Mouse (Mus musculus) stomach, embryonic 15.5 days (tissue): Measurements from ENCODE around the gene Tmem117. TPM values are rescaled to one million over a fixed set of nuclear protein-coding genes. Genes with fewer than 3 reads are reported as not detected.

Source experiments
- ATAC-seq: fragments of 200-750 bp; cut with Nextera tagmentation; 2 replicates; pipeline ENCODE4 v1.8.0; 2017; ENCODE audit warnings: low read depth, moderate number of reproducible peaks, moderate TSS enrichment; ENCODE audit not compliant: insufficient read depth, low FRiP score
- H3K27ac ChIP-seq: fragments of 300-500 bp; sonication (generic); 2 replicates; pipeline ENCODE4 v1.5.1; 2015; ENCODE audit warnings: mild to moderate bottlenecking, inconsistent platforms
- H3K27me3 ChIP-seq: fragments of 300-500 bp; sonication (generic); replicated peaks from 2 replicates; pipeline ENCODE4 v1.6.1; 2015; ENCODE audit warnings: inconsistent platforms
- H3K36me3 ChIP-seq: fragments of 300-500 bp; sonication (generic); 2 replicates; pipeline ENCODE4 v1.6.1; 2015; ENCODE audit warnings: inconsistent platforms
- H3K4me1 ChIP-seq: fragments of 300-500 bp; sonication (generic); 2 replicates; pipeline ENCODE4 v1.6.1; 2015; ENCODE audit warnings: inconsistent platforms
- H3K4me2 ChIP-seq: fragments of 300-500 bp; sonication (generic); 2 replicates; pipeline ENCODE4 v1.6.1; 2015; ENCODE audit warnings: mild to moderate bottlenecking, inconsistent platforms
- H3K4me3 ChIP-seq: fragments of 300-500 bp; sonication (generic); replicated peaks from 2 replicates; pipeline ENCODE4 v1.5.1; 2015; ENCODE audit warnings: inconsistent platforms
- H3K9ac ChIP-seq: fragments of 300-500 bp; sonication (generic); 2 replicates; pipeline ENCODE4 v1.6.1; 2015; ENCODE audit warnings: inconsistent platforms
- H3K9me3 ChIP-seq: fragments of 300-500 bp; sonication (generic); 2 replicates; pipeline ENCODE4 v1.6.1; 2016; ENCODE audit warnings: inconsistent platforms
- WGBS: fragments of 180-500 bp; shearing (Covaris S2); methylation state at CpG from one replicate; pipeline ENCODE4 v1.1.7; 2015; 5-methylcytosine and 5-hydroxymethylcytosine counted together
- polyA plus RNA-seq: library from polyadenylated mRNA; unstranded; fragments of >200 nt; fragmentation: Nextera tagmentation; extraction: Ambion mirVana; gene quantifications from 2 replicates; pipeline ENCODE4 v1.2.1, GENCODE M21; 2015

The Tmem117 gene
- polyA plus RNA-seq, 1 experiment from 2014 or later = 2.8 TPM

GRCm38 (mm10) chr15:94859641-94860040 is 230.6 kb downstream of the Tmem117 start:
- no peaks in the 10 kb centered on the region for H3K4me1 ChIP-seq
- H3K27me3 ChIP-seq = no peaks in the 10 kb centered on the region
- WGBS = 64% methylated on average over 6 of the region's 6 CpGs
- H3K4me2 ChIP-seq = no peak overlapping the region
- no peak overlapping the region for H3K4me3 ChIP-seq
- no peaks in the 10 kb centered on the region for H3K36me3 ChIP-seq
- ATAC-seq = no peak
- H3K9ac ChIP-seq = no peak overlapping the region
- no peak overlapping the region for H3K27ac ChIP-seq
- no peaks in the 10 kb centered on the region for H3K9me3 ChIP-seq

GRCm38 (mm10) chr15:94861173-94861572 is 232.1 kb downstream of the Tmem117 start:
- 100% methylated on average over 2 of the region's 2 CpGs for WGBS

GRCm38 (mm10) chr15:94864134-94864533 is 235.1 kb downstream of the Tmem117 start:
- H3K4me1 ChIP-seq = no peaks in the 10 kb centered on the region

More at GRCm38 (mm10) chr15:94861173-94861572, 232.1 kb downstream of the Tmem117 start:
- Histone ChIP-seq H3K9me3 (no peaks in the 10 kb centered on the region), H3K9ac (no peak overlapping the region), H3K4me3 (no peak overlapping the region), H3K4me1 (no peaks in the 10 kb centered on the region), H3K27me3 (no peaks in the 10 kb centered on the region), H3K4me2 (no peak overlapping the region), H3K36me3 (no peaks in the 10 kb centered on the region), H3K27ac (no peak overlapping the region)
- no peak for ATAC-seq

GRCm38 (mm10) chr15:94868372-94868771 is 239.3 kb downstream of the Tmem117 start:
- Histone ChIP-seq H3K4me3 (no peak overlapping the region), H3K4me2 (no peak overlapping the region), H3K36me3 (no peaks in the 10 kb centered on the region), H3K27me3 (no peaks in the 10 kb centered on the region), H3K9ac (no peak overlapping the region), H3K9me3 (no peaks in the 10 kb centered on the region), H3K4me1 (no peaks in the 10 kb centered on the region), H3K27ac (no peak overlapping the region)
- 76% methylated on average over 5 of the region's 5 CpGs for WGBS
- no peak for ATAC-seq

More at GRCm38 (mm10) chr15:94864134-94864533, 235.1 kb downstream of the Tmem117 start:
- H3K4me3 ChIP-seq = no peak overlapping the region
- no peak overlapping the region for H3K9ac ChIP-seq
- no peaks in the 10 kb centered on the region for H3K9me3 ChIP-seq
- no peak overlapping the region for H3K4me2 ChIP-seq
- H3K36me3 ChIP-seq = no peaks in the 10 kb centered on the region
- H3K27me3 ChIP-seq = no peaks in the 10 kb centered on the region
- no peak for ATAC-seq
- 19% methylated on average over 1 of the region's 1 CpGs for WGBS
- no peak overlapping the region for H3K27ac ChIP-seq

- no peaks in the 10 kb centered on the region for H3K9me3 ChIP-seq
- no peak overlapping the region for H3K4me2 ChIP-seq
- H3K4me1 ChIP-seq = no peaks in the 10 kb centered on the region
- no peak overlapping the region for H3K9ac ChIP-seq
- WGBS = 82% methylated on average over 4 of the region's 4 CpGs
- H3K36me3 ChIP-seq = no peaks in the 10 kb centered on the region
- H3K27me3 ChIP-seq = no peaks in the 10 kb centered on the region
- H3K27ac ChIP-seq = no peak overlapping the region
- H3K4me3 ChIP-seq = no peak overlapping the region
- ATAC-seq = no peak
Observed at GRCm38 (mm10) chr15:94885026-94885425, 256.0 kb downstream of the Tmem117 start.

DNA sequence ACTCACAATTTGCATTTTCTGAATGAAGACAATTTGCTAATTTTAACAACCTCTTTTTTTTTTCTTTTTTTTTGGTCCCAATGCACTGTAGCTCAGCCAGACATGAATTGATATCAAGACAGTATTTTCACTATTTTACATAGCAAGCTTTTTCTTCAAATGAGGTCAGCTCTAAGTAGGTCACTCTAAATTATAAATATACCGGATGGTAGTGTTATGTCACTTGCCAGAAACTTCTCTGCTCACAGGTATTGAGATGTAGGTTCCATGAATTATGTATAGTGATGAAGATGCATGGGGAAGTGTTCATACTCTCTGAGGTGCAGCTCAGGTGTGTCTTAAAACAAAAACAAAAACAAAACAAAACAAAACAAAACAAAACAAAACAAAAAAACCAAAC is 264.2 kb downstream of the Tmem117 start:
- no peak for ATAC-seq
- H3K4me1 ChIP-seq = no peaks in the 10 kb centered on the region
- no peaks in the 10 kb centered on the region for H3K27me3 ChIP-seq
- H3K9ac ChIP-seq = no peak overlapping the region
- H3K27ac ChIP-seq = no peak overlapping the region
- H3K36me3 ChIP-seq = no peaks in the 10 kb centered on the region
- no peak overlapping the region for H3K4me2 ChIP-seq
- H3K4me3 ChIP-seq = no peak overlapping the region
- H3K9me3 ChIP-seq = no peaks in the 10 kb centered on the region
- 69% methylated on average over 1 of the region's 1 CpGs for WGBS

- H3K27ac ChIP-seq = no peak overlapping the region
- no peak overlapping the region for H3K9ac ChIP-seq
- H3K4me3 ChIP-seq = no peak overlapping the region
- no peak overlapping the region for H3K4me2 ChIP-seq
- ATAC-seq = no peak
- H3K9me3 ChIP-seq = no peaks in the 10 kb centered on the region
- H3K36me3 ChIP-seq = no peaks in the 10 kb centered on the region
- 48% methylated on average over 5 of the region's 5 CpGs for WGBS
- H3K4me1 ChIP-seq = no peaks in the 10 kb centered on the region
- no peaks in the 10 kb centered on the region for H3K27me3 ChIP-seq
Observed at GRCm38 (mm10) chr15:94894086-94894485, 265.1 kb downstream of the Tmem117 start.

DNA sequence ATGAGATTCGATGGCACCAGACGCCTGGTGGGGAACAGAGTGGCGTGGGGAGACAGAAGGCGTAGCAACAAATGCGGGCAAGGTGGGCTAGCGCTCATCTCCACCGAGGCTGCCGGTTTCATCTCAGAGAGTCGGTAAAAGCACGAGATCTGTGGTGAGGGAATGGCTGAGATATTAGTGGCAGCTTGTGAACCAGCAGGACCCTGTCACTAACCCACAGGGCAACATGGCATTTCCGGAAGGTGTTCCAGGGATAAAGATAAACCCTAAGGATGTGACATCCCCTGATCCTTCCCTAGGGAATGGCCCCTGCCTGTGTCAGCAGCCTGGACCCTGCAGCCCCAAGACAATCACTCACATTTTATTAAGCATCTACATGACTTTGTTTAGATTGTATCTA is 266.6 kb downstream of the Tmem117 start:
- WGBS = 84% methylated on average over 11 of the region's 11 CpGs
- no peak overlapping the region for H3K4me2 ChIP-seq
- no peak overlapping the region for H3K4me3 ChIP-seq
- no peak overlapping the region for H3K9ac ChIP-seq
- H3K9me3 ChIP-seq = no peaks in the 10 kb centered on the region
- H3K27ac ChIP-seq = no peak overlapping the region
- H3K36me3 ChIP-seq = no peaks in the 10 kb centered on the region
- ATAC-seq = no peak
- no peaks in the 10 kb centered on the region for H3K4me1 ChIP-seq
- H3K27me3 ChIP-seq = no peaks in the 10 kb centered on the region

DNA sequence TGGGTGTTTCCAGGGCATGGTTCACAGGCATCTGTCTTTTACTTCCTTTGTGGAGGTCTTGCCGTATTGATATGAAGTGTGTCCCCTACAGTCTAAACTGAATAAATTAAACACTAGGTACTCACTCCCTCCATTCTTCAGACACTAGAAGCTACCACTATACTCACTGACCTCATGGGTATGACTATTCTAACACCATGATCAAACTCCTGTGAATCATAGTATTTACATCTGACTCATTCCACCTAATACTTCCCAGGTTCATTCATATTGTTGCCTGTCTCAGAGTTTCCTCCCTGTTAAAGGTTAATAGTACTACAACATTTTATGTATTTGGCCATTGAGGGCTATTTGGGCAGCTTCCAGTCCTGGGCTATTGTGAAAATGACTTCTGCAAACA is 274.2 kb downstream of the Tmem117 start:
- ATAC-seq = no peak
- Histone ChIP-seq H3K9ac (no peak overlapping the region), H3K36me3 (no peaks in the 10 kb centered on the region), H3K4me3 (no peak overlapping the region), H3K27ac (no peak overlapping the region), H3K9me3 (no peaks in the 10 kb centered on the region), H3K27me3 (no peaks in the 10 kb centered on the region), H3K4me2 (no peak overlapping the region), H3K4me1 (no peaks in the 10 kb centered on the region)
- 93% methylated on average over 1 of the region's 1 CpGs for whole genome bisulfite sequencing

- no peak overlapping the region for H3K4me3 ChIP-seq
- no peak overlapping the region for H3K4me2 ChIP-seq
- H3K27me3 ChIP-seq = no peaks in the 10 kb centered on the region
Observed at GRCm38 (mm10) chr15:94904672-94905407, 275.8 kb downstream of the Tmem117 start.

GRCm38 (mm10) chr15:94921672-94922071 is 292.6 kb downstream of the Tmem117 start:
- WGBS = 35% methylated on average over 1 of the region's 1 CpGs
- Histone ChIP-seq H3K27me3 (no peaks in the 10 kb centered on the region), H3K9ac (no peak overlapping the region), H3K27ac (no peak overlapping the region), H3K4me1 (no peaks in the 10 kb centered on the region), H3K9me3 (no peaks in the 10 kb centered on the region), H3K36me3 (no peaks in the 10 kb centered on the region), H3K4me3 (no peak overlapping the region), H3K4me2 (no peak overlapping the region)
- no peak for ATAC-seq

More at GRCm38 (mm10) chr15:94904672-94905407, 275.8 kb downstream of the Tmem117 start:
- no peaks in the 10 kb centered on the region for H3K9me3 ChIP-seq
- no peaks in the 10 kb centered on the region for H3K36me3 ChIP-seq
- 42% methylated on average over 11 of the region's 11 CpGs for WGBS
- H3K9ac ChIP-seq = no peak overlapping the region
- no peaks in the 10 kb centered on the region for H3K4me1 ChIP-seq
- H3K27ac ChIP-seq = no peak overlapping the region
- no peak for ATAC-seq

GRCm38 (mm10) chr15:94927986-94928385 is 299.0 kb downstream of the Tmem117 start:
- ATAC-seq = no peak
- WGBS = 71% methylated on average over 5 of the region's 5 CpGs
- H3K27me3 ChIP-seq = no peaks in the 10 kb centered on the region

More at GRCm38 (mm10) chr15:94927986-94928385, 299.0 kb downstream of the Tmem117 start:
- H3K9me3 ChIP-seq = no peaks in the 10 kb centered on the region
- H3K4me3 ChIP-seq = no peak overlapping the region
- H3K4me2 ChIP-seq = no peak overlapping the region
- no peak overlapping the region for H3K9ac ChIP-seq
- H3K4me1 ChIP-seq = no peaks in the 10 kb centered on the region
- no peaks in the 10 kb centered on the region for H3K36me3 ChIP-seq
- no peak overlapping the region for H3K27ac ChIP-seq
